Mouse (Mus musculus) kidney, adult 2 months (tissue): Measurements from ENCODE around the gene Prdm1. TPM values are rescaled to one million over a fixed set of nuclear protein-coding genes. Genes with fewer than 3 reads are reported as not detected.
A peak's percentile ranks its signal among the peaks of the same experiment; 100 is the strongest.

Source experiments
- DNase-seq: peaks from one replicate; pipeline ENCODE4 v3.0.0; 2021
- H3K27ac ChIP-seq: fragments of 200-500 bp; 2 replicates; pipeline ENCODE4 v1.5.1; 2012; ENCODE audit warnings: low read depth, low read length, control low read depth, inconsistent platforms; ENCODE audit not compliant: insufficient read depth
- H3K27me3 ChIP-seq: fragments of 200-500 bp; replicated peaks from 2 replicates; pipeline ENCODE4 v1.6.1; 2012; ENCODE audit warnings: mild to moderate bottlenecking, moderate library complexity, low read length, inconsistent platforms; ENCODE audit not compliant: control insufficient read depth, insufficient read depth
- H3K36me3 ChIP-seq: fragments of 200-500 bp; 2 replicates; pipeline ENCODE4 v1.6.1; 2012; ENCODE audit warnings: mild to moderate bottlenecking, moderate library complexity, low read length, inconsistent platforms; ENCODE audit not compliant: control insufficient read depth, insufficient read depth
- H3K4me1 ChIP-seq: fragments of 200-500 bp; 2 replicates; pipeline ENCODE4 v1.6.1; 2011; ENCODE audit warnings: low read length; ENCODE audit not compliant: control insufficient read depth, insufficient read depth
- H3K4me3 ChIP-seq: fragments of 200-500 bp; 2 replicates; pipeline ENCODE4 v1.5.1; 2011; ENCODE audit warnings: mild to moderate bottlenecking, low read depth, low read length, control low read depth; ENCODE audit not compliant: insufficient read depth
- CTCF ChIP-seq: fragments of 200-500 bp; conservative IDR thresholded peaks from 2 replicates; pipeline ENCODE4 v1.5.1; 2011; ENCODE audit warnings: low read depth, mild to moderate bottlenecking, control low read depth, low read length, moderate library complexity, mixed read lengths; ENCODE audit not compliant: insufficient read depth, insufficient read length
- POLR2A ChIP-seq: fragments of 200-500 bp; IDR thresholded peaks from one replicate; pipeline ENCODE4 v1.6.1; 2011; ENCODE audit warnings: low read depth, low read length, control low read depth
- WGBS: fragments of 180-500 bp; shearing (Covaris S2); methylation state at CpG from one replicate; pipeline ENCODE4 v1.1.7; 2018; 5-methylcytosine and 5-hydroxymethylcytosine counted together
- polyA plus RNA-seq: library from polyadenylated mRNA; depleted of rRNA; stranded (reverse); fragments of >200 nt; gene quantifications from 2 replicates; pipeline ENCODE4 v1.2.3, GENCODE M21; 2012

The Prdm1 gene
- polyA plus RNA-seq, 1 experiment: 1.9 TPM

DNA sequence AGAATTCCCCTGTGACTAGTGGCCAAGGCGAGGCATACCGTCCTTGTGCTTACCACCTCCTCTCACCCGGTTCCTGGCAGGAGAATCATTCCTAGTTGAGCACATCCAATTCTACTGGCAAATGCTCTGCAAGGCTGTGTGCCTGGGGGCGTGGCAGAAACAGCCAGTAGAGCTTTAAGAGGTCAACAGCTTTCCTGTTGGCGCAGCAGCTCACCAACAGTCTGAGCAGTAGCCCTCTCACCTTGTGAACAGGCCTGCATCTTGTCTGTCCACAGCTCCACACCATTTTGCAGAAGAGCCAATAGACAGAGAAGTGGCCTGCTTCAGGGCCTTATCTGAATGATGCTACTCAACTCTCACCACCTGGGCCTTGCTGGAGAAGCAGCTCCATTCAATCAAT lies 50.2 kb downstream of the Prdm1 start:
- WGBS: 47% methylated on average over 5 of the region's 5 CpGs
- DNase-seq: peak; percentile 62
- Histone ChIP-seq H3K27ac (no peak overlapping the region), H3K4me1 (peaks cover 6% of the 10 kb centered on the region; the same call in 1 of the 2 replicates), H3K36me3 (no peaks in the 10 kb centered on the region), H3K27me3 (no peaks in the 10 kb centered on the region), H3K4me3 (no peak overlapping the region)
- no peak for TF ChIP-seq POLR2A
- no peak for TF ChIP-seq CTCF

DNA sequence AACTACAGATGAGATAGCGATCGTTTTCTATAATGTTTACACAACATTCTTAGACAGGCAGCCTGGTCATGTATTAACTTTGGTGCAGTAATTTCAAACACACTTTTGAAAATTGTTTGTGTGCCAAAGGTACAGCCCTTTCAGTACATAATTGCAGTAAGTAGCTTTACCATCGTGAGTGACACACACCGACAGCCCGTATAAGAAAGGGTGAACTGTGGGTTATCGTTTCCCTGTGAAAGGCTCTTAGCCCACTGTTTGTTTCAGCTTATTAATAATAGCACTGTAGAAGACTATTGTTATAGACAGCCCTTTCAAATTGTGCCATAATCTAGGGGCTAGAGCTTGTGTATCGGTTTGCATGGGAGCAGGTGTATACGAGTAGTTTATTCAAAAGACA lies 51.1 kb downstream of the Prdm1 start:
- Histone ChIP-seq H3K36me3 (no peaks in the 10 kb centered on the region), H3K27ac (no peak overlapping the region), H3K4me1 (peaks cover 6% of the 10 kb centered on the region; the same call in 1 of the 2 replicates), H3K4me3 (no peak overlapping the region), H3K27me3 (no peaks in the 10 kb centered on the region)
- TF ChIP-seq POLR2A: no peak
- TF ChIP-seq CTCF: no peak
- 66% methylated on average over 8 of the region's 8 CpGs for WGBS
- DNase-seq: no peak

DNA sequence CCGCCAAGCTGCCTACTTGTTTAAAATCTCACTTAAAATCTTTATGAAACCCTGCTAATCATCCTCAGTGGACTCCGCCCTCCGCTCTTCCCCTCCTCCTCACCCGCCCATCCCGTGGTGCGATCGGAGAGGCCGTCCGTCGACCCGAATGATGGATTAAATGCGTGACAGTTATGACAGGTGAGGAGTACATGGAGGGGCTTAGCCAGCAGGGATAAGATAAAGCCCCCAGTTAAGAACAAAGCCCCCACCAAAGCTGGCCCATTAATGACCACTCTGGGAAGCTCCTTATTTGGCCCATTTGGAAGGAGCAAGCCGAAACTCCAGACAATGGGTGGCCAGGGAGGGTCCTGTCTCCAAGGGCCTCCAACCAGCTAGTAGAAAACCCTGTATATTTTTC lies 51.8 kb downstream of the Prdm1 start:
- no peak for DNase-seq
- Histone ChIP-seq H3K36me3 (no peaks in the 10 kb centered on the region), H3K27me3 (no peaks in the 10 kb centered on the region), H3K4me1 (peaks cover 5% of the 10 kb centered on the region; the same call in 1 of the 2 replicates), H3K27ac (no peak overlapping the region), H3K4me3 (no peak overlapping the region)
- 90% methylated on average over 13 of the region's 13 CpGs for WGBS
- TF ChIP-seq POLR2A (no peak), CTCF (no peak)

DNA sequence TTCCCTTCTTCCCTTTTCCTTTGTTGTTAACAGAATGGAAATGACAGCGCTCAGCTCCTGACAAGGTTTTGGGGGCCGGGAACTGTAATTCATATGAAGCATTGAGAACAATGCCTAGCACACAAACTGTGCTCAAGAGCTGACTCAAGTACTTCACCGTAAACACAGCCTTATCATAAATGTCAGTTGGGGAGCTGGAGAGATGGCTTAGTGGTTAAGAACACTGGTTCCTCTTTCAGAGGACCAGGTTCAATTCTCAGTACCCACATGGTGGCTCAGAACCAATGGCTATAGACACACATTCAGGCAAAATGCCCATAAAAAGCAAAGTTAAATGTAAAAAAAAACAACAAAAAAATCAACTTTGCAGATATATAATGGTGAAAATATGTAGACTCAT lies 52.9 kb downstream of the Prdm1 start:
- Histone ChIP-seq H3K4me1 (no peaks in the 10 kb centered on the region), H3K36me3 (no peaks in the 10 kb centered on the region), H3K27me3 (no peaks in the 10 kb centered on the region), H3K27ac (no peak overlapping the region), H3K4me3 (no peak overlapping the region)
- WGBS: 97% methylated on average over 3 of the region's 3 CpGs
- TF ChIP-seq POLR2A (no peak), CTCF (no peak)
- DNase-seq: no peak

DNA sequence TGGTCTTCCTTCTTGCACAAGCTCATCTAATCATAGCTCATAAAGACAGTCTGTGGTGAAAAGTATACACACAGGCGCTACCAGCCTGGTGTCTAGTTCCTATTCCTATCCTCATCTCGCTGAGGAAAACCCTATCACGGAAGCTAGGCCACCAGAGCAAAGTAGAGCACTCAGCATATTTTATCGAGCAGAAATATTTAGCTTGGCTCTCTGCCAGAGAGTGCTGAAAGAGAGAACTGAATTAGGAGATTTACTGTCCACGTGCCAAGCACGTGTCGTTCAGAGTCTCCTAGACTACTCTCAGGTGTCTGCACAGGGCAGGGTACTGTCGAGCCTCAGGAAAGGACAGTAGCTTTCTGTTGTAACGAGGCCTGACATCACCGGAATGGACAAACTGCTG lies 54.0 kb downstream of the Prdm1 start:
- no peaks in the 10 kb centered on the region for H3K27me3 ChIP-seq
- DNase-seq: peak; percentile 81
- 12% methylated on average over 10 of the region's 10 CpGs for WGBS
- no peaks in the 10 kb centered on the region for H3K36me3 ChIP-seq
- no peak overlapping the region for H3K4me3 ChIP-seq
- H3K4me1 ChIP-seq: no peaks in the 10 kb centered on the region
- TF ChIP-seq POLR2A (no peak), CTCF (no peak)
- no peak overlapping the region for H3K27ac ChIP-seq

DNA sequence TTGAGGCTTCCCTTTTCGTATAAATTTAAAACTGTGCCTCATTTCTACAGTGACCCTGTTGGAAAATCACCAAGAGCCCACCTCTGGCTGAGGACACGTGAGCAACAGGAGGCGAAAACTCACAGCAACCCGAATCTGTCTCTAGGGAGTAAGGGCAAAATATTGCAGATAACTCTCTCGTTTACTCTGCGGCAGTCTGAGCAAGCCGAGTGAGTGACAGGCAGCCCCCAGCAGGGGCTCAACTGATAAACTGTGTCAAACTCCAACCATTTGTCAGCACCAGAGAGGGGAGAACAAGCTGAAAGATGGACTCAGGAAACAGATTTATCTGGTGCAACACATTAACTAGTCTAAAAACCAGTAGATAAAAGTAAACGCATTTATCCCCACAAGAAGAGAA lies 62.7 kb downstream of the Prdm1 start:
- TF ChIP-seq CTCF (no peak), POLR2A (no peak)

DNA sequence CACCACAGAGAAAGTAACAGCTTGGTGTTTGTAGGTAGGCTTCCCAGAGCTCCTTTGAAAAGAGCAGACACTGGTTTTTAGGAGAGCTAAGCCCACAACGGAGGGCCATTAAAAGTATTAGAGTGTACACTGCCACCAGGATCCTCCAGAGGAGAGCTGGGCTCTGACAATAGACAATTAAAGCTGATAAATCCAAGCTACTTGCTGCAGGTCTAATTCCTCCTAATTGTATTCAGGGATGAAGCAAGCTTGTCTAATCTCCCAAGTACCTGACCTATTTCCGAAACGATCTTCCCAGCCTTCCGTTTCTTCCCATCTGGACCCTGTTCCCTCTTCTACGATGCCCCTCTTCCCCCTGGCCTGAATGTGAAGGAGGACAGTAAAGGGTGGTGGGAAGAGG lies 63.7 kb downstream of the Prdm1 start:
- Histone ChIP-seq H3K36me3 (no peaks in the 10 kb centered on the region), H3K27ac (no peak overlapping the region), H3K27me3 (peaks cover 1% of the 10 kb centered on the region; the same call in 1 of the 2 replicates), H3K4me3 (no peak overlapping the region), H3K4me1 (no peaks in the 10 kb centered on the region)
- 91% methylated on average over 5 of the region's 5 CpGs for WGBS
- TF ChIP-seq POLR2A (no peak), CTCF (no peak)
- no peak for DNase-seq

More for the DNA sequence above, 62.7 kb downstream of the Prdm1 start:
- Histone ChIP-seq H3K36me3 (no peaks in the 10 kb centered on the region), H3K27me3 (no peaks in the 10 kb centered on the region; the same call in 1 of the 2 replicates), H3K4me1 (no peaks in the 10 kb centered on the region), H3K4me3 (no peak overlapping the region), H3K27ac (no peak overlapping the region)
- 59% methylated on average over 8 of the region's 8 CpGs for WGBS
- DNase-seq: no peak

DNA sequence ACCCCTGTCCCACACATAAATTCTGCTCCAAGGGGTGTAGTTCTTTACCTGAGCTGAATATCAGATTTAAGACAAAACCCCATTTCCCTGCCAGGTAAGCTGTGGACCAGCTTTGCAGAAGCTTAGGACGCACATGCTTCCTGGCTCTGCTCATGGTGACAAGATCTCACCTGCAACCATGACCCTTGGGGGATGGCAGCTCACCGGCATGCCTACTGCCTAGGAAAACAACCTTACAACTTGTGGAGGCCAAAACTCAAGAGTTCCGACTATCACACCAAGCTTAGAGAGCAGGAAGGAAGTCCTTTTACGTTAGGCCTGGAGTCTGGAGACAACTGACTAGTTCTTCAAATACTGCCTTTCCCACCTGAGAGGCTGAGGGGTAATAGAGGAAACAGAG lies 64.4 kb downstream of the Prdm1 start:
- WGBS: 85% methylated on average over 4 of the region's 4 CpGs
- Histone ChIP-seq H3K4me1 (no peaks in the 10 kb centered on the region; the same call in 1 of the 2 replicates), H3K4me3 (no peak overlapping the region), H3K27me3 (peaks cover 2% of the 10 kb centered on the region; the same call in 1 of the 2 replicates), H3K36me3 (no peaks in the 10 kb centered on the region), H3K27ac (no peak overlapping the region)
- DNase-seq: no peak
- no peak for TF ChIP-seq CTCF
- TF ChIP-seq POLR2A: no peak
